In genomic region chr15:93484261-93484710, GRCm38 (mm10) we compare ENCODE assay signal across 13 mouse cellular contexts.
DNase-seq lines count a peak whose midpoint lies in the region; ATAC-seq and TF ChIP-seq lines count a peak whose summit lies in the region.
"Had no signal": no experiment of that assay in that cellular context is flagged by ENCODE, and none has a peak within 500 bp of the region (broad histone marks: within the 10 kb centered on the region; RNA-seq: fewer than 3 reads in every experiment).

No protein-coding gene starts in this region.

- 35% methylated on average over 7 of the region's 7 CpGs for WGBS in lung, embryonic 14.5 days

- no peak overlapping the region for H3K4me3 ChIP-seq in left cerebral cortex, adult 2 months
- no peak overlapping the region for H3K4me3 ChIP-seq in bone marrow macrophage, adult 2 months (ENCODE audit: insufficient read depth, low read length)
- H3K4me3 ChIP-seq in lung, embryonic 14.5 days (ENCODE audit: low read depth, low read length): no peak overlapping the region
- H3K4me3 ChIP-seq: limb, embryonic 15.5 days had no signal

- intact Hi-C loops in left cerebral cortex, adult 2 months (cut with DNase I): no loop called here
- intact Hi-C loops in left cerebral cortex, postnatal 4 days (cut with DNase I): no loop called here

- no peak overlapping the region for H3K4me2 ChIP-seq in lung, embryonic 14.5 days
- H3K4me2 ChIP-seq: limb, embryonic 15.5 days; midbrain, embryonic 11.5 days had no signal

- H3K36me3 ChIP-seq in lung, embryonic 14.5 days (ENCODE audit: insufficient read depth): no peaks in the 10 kb centered on the region
- H3K36me3 ChIP-seq in splenic B cell, adult 2 months (ENCODE audit: control insufficient read depth, insufficient read depth, low read length, poor library complexity, severe bottlenecking): 0 out of 2 replicates have a peak, but pooled peaks cover 1% of the 10 kb centered on the region

- no peak for TF ChIP-seq POLR2A in bone marrow macrophage, adult 2 months (IDR thresholded peaks at IDR 0.05; ENCODE audit: borderline replicate concordance, low read depth, low read length)

- H3K9ac ChIP-seq in lung, embryonic 14.5 days: no peak overlapping the region
- H3K9ac ChIP-seq: limb, embryonic 15.5 days had no signal

- H3K9me3 ChIP-seq in lung, embryonic 14.5 days (ENCODE audit: low read depth, low read length): no peaks in the 10 kb centered on the region
- H3K9me3 ChIP-seq: limb, embryonic 15.5 days had no signal

- peak; percentile 24 for TF ChIP-seq CTCF in left cerebral cortex, adult 2 months (IDR thresholded peaks at IDR 0.05)
- TF ChIP-seq CTCF in bone marrow macrophage, adult 2 months (IDR thresholded peaks at IDR 0.05; ENCODE audit: low read depth, low read length): no peak
- TF ChIP-seq CTCF in lung, embryonic 14.5 days (IDR thresholded peaks at IDR 0.05; ENCODE audit: low read depth): peak; percentile 58

- H3K27ac ChIP-seq in left cerebral cortex, adult 2 months: peak overlapping the region; percentile 53; the same call in 1 of the 2 replicates
- H3K27ac ChIP-seq in bone marrow macrophage, adult 2 months (ENCODE audit: insufficient read depth, low read depth, low read length): peak overlapping the region; percentile 48
- peak overlapping the region; percentile 30; the same call in 1 of the 2 replicates for H3K27ac ChIP-seq in lung, embryonic 14.5 days (ENCODE audit: low read depth)
- H3K27ac ChIP-seq: limb, embryonic 15.5 days had no signal

- ATAC-seq in lung, embryonic 14.5 days (ENCODE audit: insufficient read depth): peak; percentile 78; the same call in 1 of the 2 replicates
- ATAC-seq in megakaryocyte, adult 5-6 weeks (ENCODE audit: poor library complexity, severe bottlenecking): no peak

- peaks cover 21% of the 10 kb centered on the region for H3K4me1 ChIP-seq in bone marrow macrophage, adult 2 months (ENCODE audit: control insufficient read depth, insufficient read depth, low read length)
- H3K4me1 ChIP-seq in lung, embryonic 14.5 days (ENCODE audit: insufficient read depth): no peaks in the 10 kb centered on the region; the same call in 1 of the 2 replicates
- H3K4me1 ChIP-seq: limb, embryonic 15.5 days had no signal

- no peak for DNase-seq in left cerebral cortex, adult 2 months (ENCODE audit: extremely low spot score in 1 of 2, low spot score in 2 of 2)
- DNase-seq in left cerebral cortex, postnatal 4 days: no peak
- peak; percentile 52 for DNase-seq in lung, embryonic 14.5 days
- DNase-seq in splenic B cell, adult 2 months (ENCODE audit: low read depth, low spot score): peak; percentile 6
- DNase-seq in T-cell, adult 2 months (ENCODE audit: low spot score): no peak
- DNase-seq: cerebellum, postnatal 10 days; heart, adult 11 months; heart, postnatal 10 days; kidney, postnatal 25 days had no signal

- no peaks in the 10 kb centered on the region for H3K27me3 ChIP-seq in lung, embryonic 14.5 days (ENCODE audit: insufficient read depth, low read length)
- no peaks in the 10 kb centered on the region for H3K27me3 ChIP-seq in splenic B cell, adult 2 months (ENCODE audit: control insufficient read depth, insufficient read depth, low read length, poor library complexity, severe bottlenecking)
- H3K27me3 ChIP-seq: limb, embryonic 15.5 days had no signal

Comparison
In these comparisons a context has a peak if more than half of its experiments do, and no peak if none do; other contexts are left out.
1. DNase-seq: peak in lung, embryonic 14.5 days (single experiment) and splenic B cell, adult 2 months (single experiment); none in left cerebral cortex, adult 2 months (0 of 2), left cerebral cortex, postnatal 4 days (single experiment) and T-cell, adult 2 months (single experiment).
2. Peak in every context shown above with its lines, with median percentiles within 50 percentile points of each other: H3K27ac ChIP-seq.